Mouse (Mus musculus) stomach, embryonic 16.5 days (tissue): ENCODE data around the gene Acp4. TPM values are rescaled to one million over a fixed set of nuclear protein-coding genes. Genes with fewer than 3 reads are reported as not detected.
"Not testable (repeated sequence)": the region's sequence is repeated elsewhere in the genome, so short reads cannot be mapped to it uniquely, and the experiment has no call there.

ENCODE experiments used
- ATAC-seq: fragments of 200-750 bp; cut with Nextera tagmentation; 2 replicates; pipeline ENCODE4 v1.8.0; 2017; ENCODE audit warnings: moderate number of reproducible peaks, moderate TSS enrichment; ENCODE audit not compliant: insufficient read depth, low FRiP score
- H3K27ac ChIP-seq: fragments of 300-500 bp; sonication (generic); 2 replicates; pipeline ENCODE4 v1.5.1; 2014; ENCODE audit warnings: low read length
- H3K27me3 ChIP-seq: fragments of 300-500 bp; sonication (generic); 2 replicates; pipeline ENCODE4 v1.6.1; 2014; ENCODE audit warnings: low read length, control low read depth, mixed read lengths; ENCODE audit not compliant: control insufficient read depth, insufficient read depth
- H3K36me3 ChIP-seq: fragments of 300-500 bp; sonication (generic); 2 replicates; pipeline ENCODE4 v1.6.1; 2014; ENCODE audit warnings: low read length; ENCODE audit not compliant: control insufficient read depth, insufficient read depth
- H3K4me1 ChIP-seq: fragments of 300-500 bp; sonication (generic); 2 replicates; pipeline ENCODE4 v1.6.1; 2014; ENCODE audit warnings: low read length, control low read depth, mixed read lengths; ENCODE audit not compliant: control insufficient read depth, insufficient read depth
- H3K4me2 ChIP-seq: fragments of 300-500 bp; sonication (generic); 2 replicates; pipeline ENCODE4 v1.6.1; 2014; ENCODE audit warnings: low read depth, low read length, mixed read lengths
- H3K4me3 ChIP-seq: fragments of 300-500 bp; sonication (generic); replicated peaks from 2 replicates; pipeline ENCODE4 v1.5.1; 2014; ENCODE audit warnings: mild to moderate bottlenecking, low read length
- H3K9ac ChIP-seq: fragments of 300-500 bp; sonication (generic); 2 replicates; pipeline ENCODE4 v1.6.1; 2014; ENCODE audit warnings: low read length
- H3K9me3 ChIP-seq: fragments of 300-500 bp; sonication (generic); replicated peaks from 2 replicates; pipeline ENCODE4 v1.6.1; 2016; ENCODE audit warnings: low read length, control low read depth; ENCODE audit not compliant: control insufficient read depth
- WGBS: fragments of 180-500 bp; shearing (Covaris S2); extraction: QIAGEN DNeasy Blood & Tissue Kit; methylation state at CpG from one replicate; pipeline ENCODE4 v1.1.7; 2014; 5-methylcytosine and 5-hydroxymethylcytosine counted together
- polyA plus RNA-seq: library from polyadenylated mRNA; unstranded; fragments of >200 nt; fragmentation: Nextera tagmentation; extraction: Ambion mirVana; gene quantifications from 2 replicates; pipeline ENCODE4 v1.2.1, GENCODE M21; 2015

The Acp4 gene
- polyA plus RNA-seq, 1 experiment from 2014 or later: 0.27 TPM

DNA sequence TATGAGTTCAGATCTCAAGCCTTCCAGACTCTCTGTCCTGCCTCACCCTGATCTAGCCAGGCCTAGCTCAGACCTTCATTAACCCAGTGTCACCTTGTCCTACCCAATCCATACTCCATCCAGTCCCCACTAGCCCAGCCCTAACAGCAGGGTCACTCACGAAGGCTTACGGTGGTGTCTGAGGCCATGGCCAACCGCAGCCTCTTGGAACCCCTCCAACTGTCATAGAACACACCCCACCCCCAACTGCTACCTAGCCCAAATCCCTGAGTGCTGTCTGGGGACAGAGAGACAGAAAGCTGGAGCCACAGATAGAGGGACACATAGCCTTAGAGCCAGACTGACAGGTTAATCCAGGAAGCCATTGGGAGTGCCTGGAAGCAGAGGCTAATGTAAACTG is 21.3 kb downstream of the Acp4 start, which contains the start of gene Gm36864:
Gm36864 (plus strand) TSS at position 269 of the 400 bp plus-strand sequence.
- H3K27ac ChIP-seq: no peak within 1 kb of the TSS
- no peaks in the 10 kb centered on the region for H3K4me1 ChIP-seq
- H3K4me2 ChIP-seq: no peak within 1 kb of the TSS
- 74% methylated on average over 3 of the region's 3 CpGs for WGBS
- H3K9me3 ChIP-seq: no peaks in the 10 kb centered on the region
- no peaks in the 10 kb centered on the region for H3K36me3 ChIP-seq
- H3K9ac ChIP-seq: no peak within 1 kb of the TSS
- no peak for ATAC-seq
- H3K4me3 ChIP-seq: no peak within 1 kb of the TSS
- H3K27me3 ChIP-seq: no peaks in the 10 kb centered on the region

DNA sequence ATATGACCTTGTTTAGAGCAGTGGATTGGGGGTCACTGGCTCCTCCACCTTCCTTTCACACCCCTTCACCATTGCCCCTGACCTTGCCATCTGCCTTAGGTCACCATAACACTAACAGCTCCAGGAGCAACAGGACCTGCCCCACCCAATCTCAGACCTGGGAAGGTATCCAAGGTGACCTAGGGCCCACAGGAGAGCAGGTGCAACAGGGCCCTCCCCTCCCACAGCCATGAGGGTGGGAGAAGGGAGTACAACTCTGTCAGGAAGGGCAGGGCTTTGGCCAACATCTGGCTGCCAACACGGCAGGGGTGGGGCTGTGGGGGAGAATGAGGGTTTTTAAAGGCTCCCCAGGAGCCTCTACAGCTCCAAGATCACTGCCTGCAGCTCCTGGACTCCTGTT is 32.1 kb downstream of the Acp4 start, which contains the start of gene Klk1:
Klk1 (plus strand) TSS at position 285 of the 400 bp plus-strand sequence.
- peak; percentile 43; the same call in 1 of the 2 replicates for ATAC-seq
- Histone ChIP-seq H3K9me3 (no peaks in the 10 kb centered on the region), H3K4me3 (no peak within 1 kb of the TSS), H3K36me3 (no peaks in the 10 kb centered on the region), H3K4me2 (no peak within 1 kb of the TSS), H3K27ac (no peak within 1 kb of the TSS), H3K27me3 (no peaks in the 10 kb centered on the region), H3K4me1 (no peaks in the 10 kb centered on the region), H3K9ac (no peak within 1 kb of the TSS)
- 29% methylated on average over 1 of the region's 1 CpGs for WGBS

DNA sequence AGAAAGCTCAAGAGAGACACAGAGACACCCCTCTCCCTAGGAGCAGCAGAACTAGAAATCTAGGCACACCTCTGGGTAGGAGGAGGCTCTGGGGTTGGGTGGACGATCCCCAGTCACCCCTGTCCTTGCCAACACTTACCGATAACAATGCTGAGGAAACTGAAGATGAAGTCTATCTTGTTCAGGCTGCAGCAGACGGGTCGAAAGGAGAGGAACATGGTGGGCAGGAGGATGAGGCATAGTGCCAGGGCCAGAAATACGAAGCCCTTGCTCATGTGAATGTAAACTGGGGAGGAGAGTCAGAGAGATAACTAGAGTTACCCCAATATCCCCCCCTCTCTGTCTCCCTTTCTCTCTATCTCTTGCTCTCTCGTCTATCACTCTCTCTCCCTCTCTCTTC is 34.8 kb downstream of the Acp4 start:
- H3K4me1 ChIP-seq, H3K9me3 ChIP-seq, H3K27me3 ChIP-seq, H3K4me2 ChIP-seq, ATAC-seq, H3K4me3 ChIP-seq, H3K36me3 ChIP-seq, H3K9ac ChIP-seq, H3K27ac ChIP-seq: not testable (repeated sequence)
- 70% methylated on average over 6 of the region's 6 CpGs for WGBS

GRCm38 (mm10) chr7:44221601-44222000 is 35.6 kb downstream of the Acp4 start:
- H3K27me3 ChIP-seq, H3K27ac ChIP-seq, H3K4me2 ChIP-seq, H3K36me3 ChIP-seq, H3K4me1 ChIP-seq, H3K9me3 ChIP-seq, H3K9ac ChIP-seq, H3K4me3 ChIP-seq: not testable (repeated sequence)
- ATAC-seq: peak; percentile 51; the same call in 1 of the 2 replicates
- WGBS: 66% methylated on average over 8 of the region's 10 CpGs

GRCm38 (mm10) chr7:44215645-44216044 is 41.5 kb downstream of the Acp4 start, which contains the start of gene Klk1b5:
Gene Klk1b5, plus strand, starts transcription at chr7:44215945.
- no peaks in the 10 kb centered on the region for H3K27me3 ChIP-seq
- H3K9ac ChIP-seq: no peak within 1 kb of the TSS
- H3K36me3 ChIP-seq: no peaks in the 10 kb centered on the region
- H3K4me2 ChIP-seq: no peak within 1 kb of the TSS
- no peak within 1 kb of the TSS for H3K27ac ChIP-seq
- no peak within 1 kb of the TSS for H3K4me3 ChIP-seq
- no peaks in the 10 kb centered on the region for H3K4me1 ChIP-seq
- no peak for ATAC-seq
- WGBS: 83% methylated on average over 1 of the region's 1 CpGs
- no peaks in the 10 kb centered on the region for H3K9me3 ChIP-seq

DNA sequence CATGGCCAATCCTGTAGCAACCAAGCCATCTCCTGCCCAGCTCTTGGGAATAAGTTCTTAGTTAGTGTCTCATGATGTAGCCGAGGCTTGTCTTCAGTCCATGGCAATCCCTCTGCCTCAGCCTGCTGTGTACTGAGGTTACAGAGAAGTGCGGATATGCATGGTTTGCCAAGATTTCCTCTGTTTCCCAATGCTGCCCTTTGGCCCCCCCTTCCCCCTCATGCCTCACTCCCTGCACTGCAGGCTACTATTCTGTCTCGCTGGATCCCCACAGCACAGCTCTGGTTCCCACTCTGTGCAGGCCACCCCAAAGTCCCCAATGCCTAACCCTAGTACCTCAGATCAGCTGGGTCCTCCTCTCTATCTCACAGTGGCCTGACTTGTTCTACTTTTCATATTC is 48.9 kb downstream of the Acp4 start:
- H3K4me1 ChIP-seq: no peaks in the 10 kb centered on the region
- H3K27ac ChIP-seq: no peak overlapping the region
- no peak overlapping the region for H3K9ac ChIP-seq
- H3K9me3 ChIP-seq: no peaks in the 10 kb centered on the region
- ATAC-seq: no peak
- WGBS: 78% methylated on average over 3 of the region's 3 CpGs
- H3K4me3 ChIP-seq: no peak overlapping the region
- no peaks in the 10 kb centered on the region for H3K27me3 ChIP-seq
- no peaks in the 10 kb centered on the region for H3K36me3 ChIP-seq
- H3K4me2 ChIP-seq: no peak overlapping the region

- H3K27ac ChIP-seq, H3K27me3 ChIP-seq, H3K4me3 ChIP-seq, H3K4me1 ChIP-seq, H3K9ac ChIP-seq, H3K36me3 ChIP-seq, H3K4me2 ChIP-seq, H3K9me3 ChIP-seq, ATAC-seq: not testable (repeated sequence)
- WGBS: 41% methylated on average over 3 of the region's 3 CpGs
These were observed 50.0 kb downstream of the Acp4 start, which contains the start of gene Klk1b4 for GRCm38 (mm10) chr7:44207135-44207534. Gene Klk1b4, plus strand, starts transcription at chr7:44207435.

Other genes starting within 250 kb of the Acp4 start
- gene Klk1b26, start 245.2 kb downstream of the Acp4 start, polyA plus RNA-seq: 0.94 TPM in 1 of 2 replicates, not detected in the other
- gene Klk1b27, start 205.1 kb downstream of the Acp4 start, polyA plus RNA-seq: not detected in 2 replicates
- not detected in 2 replicates for gene Klk1b21, start 155.1 kb downstream of the Acp4 start, polyA plus RNA-seq
- not detected in 2 replicates for gene Klk1b22, start 144.7 kb downstream of the Acp4 start, polyA plus RNA-seq
- gene Klk1b16, start 120.6 kb downstream of the Acp4 start, polyA plus RNA-seq: 0.25 TPM in 1 of 2 replicates, not detected in the other
- gene Klk1b24, start 69.1 kb downstream of the Acp4 start, polyA plus RNA-seq: 0.41 TPM in 1 of 2 replicates, not detected in the other
- gene Klk1b3, start 59.2 kb downstream of the Acp4 start, polyA plus RNA-seq: 0.61 TPM in 2 replicates
- gene Klk1b4, start 49.9 kb downstream of the Acp4 start, polyA plus RNA-seq: 0.72 and 0.90 TPM in 2 replicates
- 0.22 and 0.25 TPM in 2 replicates for gene Klk1b5, start 41.4 kb downstream of the Acp4 start, polyA plus RNA-seq
- gene Klk1, start 32.0 kb downstream of the Acp4 start, polyA plus RNA-seq: 30.6 and 59.7 TPM in 2 replicates
- gene Gm36864, start 21.2 kb downstream of the Acp4 start, polyA plus RNA-seq: 0.13 TPM in 1 of 2 replicates, not detected in the other
- 1.4 and 1.6 TPM in 2 replicates for gene 1700028J19Rik, start 10.7 kb downstream of the Acp4 start, polyA plus RNA-seq
- 131 and 139 TPM in 2 replicates for gene 2410002F23Rik, start 10.7 kb downstream of the Acp4 start, polyA plus RNA-seq
- not detected in 2 replicates for gene Gm15517, start 4.1 kb upstream of the Acp4 start, polyA plus RNA-seq
- 6.1 and 7.4 TPM in 2 replicates for gene Clec11a, start 49.5 kb upstream of the Acp4 start, polyA plus RNA-seq
- 1.7 TPM in 2 replicates for gene Shank1, start 52.9 kb upstream of the Acp4 start, polyA plus RNA-seq
- gene Syt3, start 126.7 kb upstream of the Acp4 start, polyA plus RNA-seq: 1.3 and 1.5 TPM in 2 replicates
- gene 1700008O03Rik, start 128.4 kb upstream of the Acp4 start, polyA plus RNA-seq: 0.84 and 1.2 TPM in 2 replicates
- gene Lrrc4b, start 171.6 kb upstream of the Acp4 start, polyA plus RNA-seq: 0.31 and 0.52 TPM in 2 replicates
- gene Aspdh, start 208.0 kb upstream of the Acp4 start, polyA plus RNA-seq: 0.72 and 0.87 TPM in 2 replicates
- 88.0 and 102 TPM in 2 replicates for gene Josd2, start 210.6 kb upstream of the Acp4 start, polyA plus RNA-seq
- 69.9 and 80.7 TPM in 2 replicates for gene Emc10, start 239.2 kb upstream of the Acp4 start, polyA plus RNA-seq
- gene Fam71e1, start 239.2 kb upstream of the Acp4 start, polyA plus RNA-seq: 7.0 and 8.2 TPM in 2 replicates